Mouse (Mus musculus) myocyte (in vitro differentiated cells): ENCODE results near the gene Pklr.

Experiments
- E2F4 ChIP-seq: IDR thresholded peaks from one replicate; pipeline ENCODE4 v1.6.1; 2011; ENCODE audit warnings: mild to moderate bottlenecking, control low read depth, moderate library complexity; ENCODE audit not compliant: insufficient read depth
- MAX ChIP-seq: IDR thresholded peaks from one replicate; pipeline ENCODE4 v1.6.1; 2011; ENCODE audit warnings: low read depth, mild to moderate bottlenecking, control low read depth
- MYOD1 ChIP-seq, 3 experiments: IDR thresholded peaks; one replicate each; pipeline ENCODE4 v1.6.1; 2011; ENCODE audit warnings: control low read depth in 2 of 3, low read depth in 2 of 3, mild to moderate bottlenecking in 2 of 3, moderate library complexity in 1 of 3; ENCODE audit not compliant: insufficient read length in 2 of 3, control insufficient read depth in 1 of 3
- MYOG ChIP-seq, 3 experiments: IDR thresholded peaks; one replicate each; pipeline ENCODE4 v1.6.1; 2011; ENCODE audit warnings: control low read depth in 2 of 3, low read depth in 2 of 3, mild to moderate bottlenecking in 2 of 3; ENCODE audit not compliant: insufficient read length in 2 of 3, control insufficient read depth in 1 of 3, insufficient read depth in 1 of 3
- POLR2A ChIP-seq: IDR thresholded peaks from one replicate; pipeline ENCODE4 v1.6.1; 2011; ENCODE audit warnings: low read depth, mild to moderate bottlenecking, control low read depth, moderate library complexity; ENCODE audit not compliant: insufficient read length
- POLR2AphosphoS2 ChIP-seq: IDR thresholded peaks from one replicate; pipeline ENCODE4 v1.6.1; 2011; ENCODE audit warnings: low read depth, control low read depth; ENCODE audit not compliant: insufficient read length
- SRF ChIP-seq: IDR thresholded peaks from one replicate; pipeline ENCODE4 v1.6.1; 2011; ENCODE audit warnings: low read depth; ENCODE audit not compliant: control insufficient read depth, insufficient read length
- TCF12 ChIP-seq: IDR thresholded peaks from one replicate; pipeline ENCODE4 v1.6.1; 2011; ENCODE audit warnings: mild to moderate bottlenecking, control low read depth; ENCODE audit not compliant: poor library complexity, insufficient read depth, severe bottlenecking
- TCF3 ChIP-seq: IDR thresholded peaks from one replicate; pipeline ENCODE4 v1.6.1; 2011; ENCODE audit warnings: low read depth, control low read depth; ENCODE audit not compliant: insufficient read length
- USF1 ChIP-seq: IDR thresholded peaks from one replicate; pipeline ENCODE4 v1.6.1; 2011; ENCODE audit warnings: low read depth, mild to moderate bottlenecking, control low read depth, moderate library complexity

- TF ChIP-seq POLR2A (no peak), MYOG (IDR thresholded peaks at IDR 0.05; ENCODE audit: control insufficient read depth in 1 of 3, insufficient read depth in 1 of 3, insufficient read length in 2 of 3, low read depth in 2 of 3) (no peak), MYOD1 (IDR thresholded peaks at IDR 0.05; ENCODE audit: control insufficient read depth in 1 of 3, insufficient read length in 2 of 3, low read depth in 2 of 3) (no peak), TCF12 (no peak), POLR2AphosphoS2 (no peak), SRF (no peak), E2F4 (no peak), MAX (no peak), USF1 (no peak), TCF3 (no peak)
Observed at GRCm38 (mm10) chr3:89187690-89188477, 51.9 kb downstream of the Pklr start.
